Mouse (Mus musculus): Measurements from ENCODE around the gene Fbn1. TPM values are rescaled to one million over a fixed set of nuclear protein-coding genes. Genes with fewer than 3 reads are reported as not detected.
A peak's percentile ranks its signal among the peaks of the same experiment; 100 is the strongest.

Gene Fbn1
- total RNA-seq, 2 experiments from 2014 or later, result 389 to 440 TPM

GRCm38 (mm10) chr2:125470553-125471295, 37.1 kb downstream of the Fbn1 start:
- peak in 1 of 2 experiments; percentile 37 for DNase-seq (ENCODE audit: low spot score in 2 of 2)

- DNase-seq (ENCODE audit: low spot score in 2 of 2), result no peak
Observed at GRCm38 (mm10) chr2:125464036-125464435, 43.8 kb downstream of the Fbn1 start.

GRCm38 (mm10) chr2:125459087-125459486, 48.7 kb downstream of the Fbn1 start:
- no peak for DNase-seq (ENCODE audit: low spot score in 2 of 2)

GRCm38 (mm10) chr2:125456059-125456789, 51.6 kb downstream of the Fbn1 start:
- no peak for DNase-seq (ENCODE audit: low spot score in 2 of 2)

- DNase-seq (ENCODE audit: low spot score in 2 of 2), result no peak
Observed at GRCm38 (mm10) chr2:125454781-125455180, 53.0 kb downstream of the Fbn1 start.

- DNase-seq (ENCODE audit: low spot score in 2 of 2), result no peak
Observed at GRCm38 (mm10) chr2:125452369-125453097, 55.3 kb downstream of the Fbn1 start.

GRCm38 (mm10) chr2:125449361-125449760, 58.4 kb downstream of the Fbn1 start:
- no peak for DNase-seq (ENCODE audit: low spot score in 2 of 2)

- no peak for DNase-seq (ENCODE audit: low spot score in 2 of 2)
Observed at GRCm38 (mm10) chr2:125448881-125449280, 58.9 kb downstream of the Fbn1 start.

- no peak for DNase-seq (ENCODE audit: low spot score in 2 of 2)
Observed at GRCm38 (mm10) chr2:125447274-125447898, 60.4 kb downstream of the Fbn1 start.

- no peak for DNase-seq (ENCODE audit: low spot score in 2 of 2)
Observed at GRCm38 (mm10) chr2:125438381-125438780, 69.4 kb downstream of the Fbn1 start.

- DNase-seq (ENCODE audit: low spot score in 2 of 2), result no peak
Observed at GRCm38 (mm10) chr2:125436240-125436639, 71.6 kb downstream of the Fbn1 start.

- no peak for DNase-seq (ENCODE audit: low spot score in 2 of 2)
Observed at GRCm38 (mm10) chr2:125433524-125433923, 74.3 kb downstream of the Fbn1 start.

GRCm38 (mm10) chr2:125431491-125431890, 76.3 kb downstream of the Fbn1 start:
- DNase-seq (ENCODE audit: low spot score in 2 of 2), result peak in 1 of 2 experiments; percentile 45

- DNase-seq (ENCODE audit: low spot score in 2 of 2), result peak in 1 of 2 experiments; percentile 34
Observed at GRCm38 (mm10) chr2:125428811-125429438, 78.9 kb downstream of the Fbn1 start.

GRCm38 (mm10) chr2:125420604-125421003, 87.2 kb downstream of the Fbn1 start:
- DNase-seq (ENCODE audit: low spot score in 2 of 2), result no peak

- DNase-seq (ENCODE audit: low spot score in 2 of 2), result no peak
Observed at GRCm38 (mm10) chr2:125419681-125420080, 88.1 kb downstream of the Fbn1 start.

- DNase-seq (ENCODE audit: low spot score in 2 of 2), result no peak
Observed at GRCm38 (mm10) chr2:125418546-125418945, 89.2 kb downstream of the Fbn1 start.

GRCm38 (mm10) chr2:125416541-125417245, 91.1 kb downstream of the Fbn1 start:
- no peak for DNase-seq (ENCODE audit: low spot score in 2 of 2)

- DNase-seq (ENCODE audit: low spot score in 2 of 2), result no peak
Observed at GRCm38 (mm10) chr2:125412351-125412750, 95.4 kb downstream of the Fbn1 start.

- no peak for DNase-seq (ENCODE audit: low spot score in 2 of 2)
Observed at GRCm38 (mm10) chr2:125411777-125412176, 96.0 kb downstream of the Fbn1 start.

Data from gastrocnemius, postnatal 4 days (tissue).